ENCODE assay signal across 8 mouse cellular contexts in genomic region chr6:47878593-47878992, GRCm38 (mm10). TPM values are rescaled to one million over a fixed set of nuclear protein-coding genes. Genes with fewer than 3 reads are reported as not detected.
DNase-seq lines count a peak whose midpoint lies in the region; ATAC-seq and TF ChIP-seq lines count a peak whose summit lies in the region.

No protein-coding gene starts in this region.

- H3K9ac ChIP-seq in limb, embryonic 13.5 days = peak overlapping the region; percentile 98
- peak overlapping the region; percentile 96; the same call in 1 of the 2 replicates for H3K9ac ChIP-seq in stomach, embryonic 15.5 days

- 53% methylated on average over 3 of the region's 3 CpGs for WGBS in spleen, adult 2 months
- 51% methylated on average over 3 of the region's 3 CpGs for WGBS in limb, embryonic 13.5 days
- 41% methylated on average over 3 of the region's 3 CpGs for WGBS in stomach, embryonic 15.5 days

- ATAC-seq in limb, embryonic 13.5 days (ENCODE audit: low FRiP score, low read depth) = no peak
- ATAC-seq in stomach, embryonic 15.5 days (ENCODE audit: insufficient read depth, low FRiP score, low read depth) = no peak

- H3K4me3 ChIP-seq in spleen, adult 2 months (ENCODE audit: extremely low read depth, insufficient read depth, insufficient read length) = peak overlapping the region; percentile 75; the same call in 1 of the 2 replicates
- H3K4me3 ChIP-seq in limb, embryonic 13.5 days = peak overlapping the region; percentile 95
- H3K4me3 ChIP-seq in stomach, embryonic 15.5 days (replicated peaks) = peak overlapping the region; percentile 96

- peaks cover 6% of the 10 kb centered on the region for H3K36me3 ChIP-seq in spleen, adult 2 months (ENCODE audit: control insufficient read depth, insufficient read depth, low read length)
- H3K36me3 ChIP-seq in limb, embryonic 13.5 days = peaks cover 43% of the 10 kb centered on the region
- peaks cover 26% of the 10 kb centered on the region for H3K36me3 ChIP-seq in stomach, embryonic 15.5 days

- no peaks in the 10 kb centered on the region for H3K27me3 ChIP-seq in spleen, adult 2 months (ENCODE audit: control insufficient read depth, insufficient read depth, low read length)
- no peaks in the 10 kb centered on the region for H3K27me3 ChIP-seq in limb, embryonic 13.5 days
- no peaks in the 10 kb centered on the region for H3K27me3 ChIP-seq in stomach, embryonic 15.5 days (replicated peaks)

- peak; percentile 24 for DNase-seq in embryo, embryonic 10.5 days (ENCODE audit: low spot score)
- DNase-seq in embryo, embryonic 10 days (ENCODE audit: low spot score) = no peak
- DNase-seq in spleen, adult 2 months (ENCODE audit: low read depth in 1 of 2, low spot score in 2 of 2) = no peak
- no peak for DNase-seq in spleen, adult 18-20 months
- DNase-seq in adrenal gland, postnatal 10 days = no peak
- no peak for DNase-seq in gastrocnemius, postnatal 36 days

- intact Hi-C loops in gastrocnemius, postnatal 36 days (cut with DNase I) = loop anchor here (5.0 kb wide), 1 partner anchor 41 kb away; the partner anchor contains the start of gene Zfp398

- H3K9me3 ChIP-seq in limb, embryonic 13.5 days = no peaks in the 10 kb centered on the region
- no peaks in the 10 kb centered on the region for H3K9me3 ChIP-seq in stomach, embryonic 15.5 days

- H3K4me1 ChIP-seq in spleen, adult 2 months (ENCODE audit: control insufficient read depth, insufficient read depth, insufficient read length) = peaks cover 9% of the 10 kb centered on the region; the same call in 1 of the 2 replicates
- peaks cover 18% of the 10 kb centered on the region for H3K4me1 ChIP-seq in limb, embryonic 13.5 days
- peaks cover 18% of the 10 kb centered on the region for H3K4me1 ChIP-seq in stomach, embryonic 15.5 days

- TF ChIP-seq POLR2A in spleen, adult 2 months (IDR thresholded peaks at IDR 0.05; ENCODE audit: low read depth, low read length) = no peak

- no peak for TF ChIP-seq CTCF in spleen, adult 2 months (IDR thresholded peaks at IDR 0.05; ENCODE audit: extremely low read depth, insufficient read depth, insufficient read length, insufficient replicate concordance)

- peak overlapping the region; percentile 94 for H3K4me2 ChIP-seq in limb, embryonic 13.5 days (replicated peaks)
- H3K4me2 ChIP-seq in stomach, embryonic 15.5 days = peak overlapping the region; percentile 78

- H3K27ac ChIP-seq in spleen, adult 2 months (ENCODE audit: insufficient read depth, low read length) = no peak overlapping the region
- H3K27ac ChIP-seq in limb, embryonic 13.5 days = no peak overlapping the region
- H3K27ac ChIP-seq in stomach, embryonic 15.5 days = peak overlapping the region; percentile 99; the same call in 1 of the 2 replicates

RNA-seq across cellular contexts. Expression of gene Zfp282, which starts 1.6 kb away (rescaled TPM):
- polyA plus RNA-seq in spleen, adult 2 months (2012; rRNA removed) = 6.3 and 7.3 TPM in 2 replicates
- 21.6 and 22.4 TPM in 2 replicates for polyA plus RNA-seq in limb, embryonic 13.5 days (2015; fragmentation: Nextera tagmentation; extraction: Ambion mirVana)
- 14.6 and 16.4 TPM in 2 replicates for polyA plus RNA-seq in stomach, embryonic 15.5 days (2015; fragmentation: Nextera tagmentation; extraction: Ambion mirVana)
- 10 to 100 TPM; 12.0 to 13.8 TPM for total RNA-seq in adrenal gland, postnatal 10 days (2021)
- 1 to 10 TPM; 5.9 to 6.4 TPM for total RNA-seq in gastrocnemius, postnatal 36 days (2021)

RNA-seq across cellular contexts. Expression of gene Zfp212, which starts 41.7 kb away (rescaled TPM):
- 8.6 and 9.7 TPM in 2 replicates for polyA plus RNA-seq in spleen, adult 2 months (2012; rRNA removed)
- 21.4 and 23.2 TPM in 2 replicates for polyA plus RNA-seq in limb, embryonic 13.5 days (2015; fragmentation: Nextera tagmentation; extraction: Ambion mirVana)
- 13.7 and 14.5 TPM in 2 replicates for polyA plus RNA-seq in stomach, embryonic 15.5 days (2015; fragmentation: Nextera tagmentation; extraction: Ambion mirVana)
- total RNA-seq in adrenal gland, postnatal 10 days (2021) = 10 to 100 TPM; 14.0 to 17.7 TPM
- total RNA-seq in gastrocnemius, postnatal 36 days (2021) = 1 to 10 TPM; 7.8 to 8.5 TPM

RNA-seq across cellular contexts. Expression of gene Zfp398, which starts 43.1 kb away (rescaled TPM):
- polyA plus RNA-seq in spleen, adult 2 months (2012; rRNA removed) = 13.0 and 13.6 TPM in 2 replicates
- polyA plus RNA-seq in limb, embryonic 13.5 days (2015; fragmentation: Nextera tagmentation; extraction: Ambion mirVana) = 12.4 and 12.6 TPM in 2 replicates
- polyA plus RNA-seq in stomach, embryonic 15.5 days (2015; fragmentation: Nextera tagmentation; extraction: Ambion mirVana) = 9.0 and 9.2 TPM in 2 replicates
- total RNA-seq in adrenal gland, postnatal 10 days (2021) = 10 to 100 TPM in 1 of 2 experiments, 1 to 10 TPM in 1; 6.7 to 11.8 TPM
- total RNA-seq in gastrocnemius, postnatal 36 days (2021) = 1 to 10 TPM; 4.0 to 6.2 TPM

RNA-seq across cellular contexts. Expression of gene Zfp786, which starts 47.9 kb away (rescaled TPM):
- polyA plus RNA-seq in spleen, adult 2 months (2012; rRNA removed) = 0.06 and 0.13 TPM in 2 replicates
- 5.6 and 6.1 TPM in 2 replicates for polyA plus RNA-seq in limb, embryonic 13.5 days (2015; fragmentation: Nextera tagmentation; extraction: Ambion mirVana)
- polyA plus RNA-seq in stomach, embryonic 15.5 days (2015; fragmentation: Nextera tagmentation; extraction: Ambion mirVana) = 3.2 and 3.5 TPM in 2 replicates
- 1 to 10 TPM in 1 of 2 experiments, under 1 TPM in 1; 0.66 to 2.0 TPM for total RNA-seq in adrenal gland, postnatal 10 days (2021)
- total RNA-seq in gastrocnemius, postnatal 36 days (2021) = under 1 TPM; 0.27 to 0.69 TPM
